Mouse (Mus musculus) liver (tissue): ENCODE measurements around the gene Ccdc7a.

Experiments
- DNase-seq: peaks from one replicate; pipeline ENCODE4 v3.0.0-alpha.2; 2020; ENCODE audit warnings: mixed read lengths

Ccdc7a gene

GRCm38 (mm10) chr8:128685507-128686428 lies 379.5 kb downstream of the Ccdc7a start, which contains the start of gene Itgb1:
Gene Itgb1, plus strand, starts transcription at chr8:128685654.
- peak; percentile 96 for DNase-seq

GRCm38 (mm10) chr8:128684609-128685506 lies 380.5 kb downstream of the Ccdc7a start:
- peak; percentile 84 for DNase-seq
